Mouse (Mus musculus) intestine, postnatal 0 days (tissue): ENCODE data around the gene Lgr6. TPM values are rescaled to one million over a fixed set of nuclear protein-coding genes. Genes with fewer than 3 reads are reported as not detected.

Experiments used
- ATAC-seq: fragments of 200-750 bp; cut with Nextera tagmentation; 2 replicates; pipeline ENCODE4 v1.8.0; 2017; ENCODE audit warnings: mild to moderate bottlenecking, moderate TSS enrichment, moderate library complexity
- H3K27ac ChIP-seq: fragments of 300-500 bp; sonication (generic); 2 replicates; pipeline ENCODE4 v1.5.1; 2014; ENCODE audit warnings: mild to moderate bottlenecking, low read depth, low read length, moderate library complexity
- H3K27me3 ChIP-seq: fragments of 300-500 bp; sonication (generic); replicated peaks from 2 replicates; pipeline ENCODE4 v1.6.1; 2014; ENCODE audit warnings: low read length, mixed read lengths; ENCODE audit not compliant: control insufficient read depth, insufficient read depth
- H3K36me3 ChIP-seq: fragments of 300-500 bp; sonication (generic); 2 replicates; pipeline ENCODE4 v1.6.1; 2014; ENCODE audit warnings: mild to moderate bottlenecking, moderate library complexity; ENCODE audit not compliant: control insufficient read depth, insufficient read depth
- H3K4me1 ChIP-seq: fragments of 300-500 bp; sonication (generic); replicated peaks from 2 replicates; pipeline ENCODE4 v1.6.1; 2014; ENCODE audit warnings: antibody characterized with exemption, low read length, mixed read lengths; ENCODE audit not compliant: control insufficient read depth, insufficient read depth
- H3K4me2 ChIP-seq: fragments of 300-500 bp; sonication (generic); replicated peaks from 2 replicates; pipeline ENCODE4 v1.6.1; 2014; ENCODE audit warnings: low read depth, mild to moderate bottlenecking, moderate library complexity
- H3K4me3 ChIP-seq: fragments of 300-500 bp; sonication (generic); 2 replicates; pipeline ENCODE4 v1.5.1; 2014; ENCODE audit warnings: low read depth, low read length
- H3K9ac ChIP-seq: fragments of 300-500 bp; sonication (generic); 2 replicates; pipeline ENCODE4 v1.6.1; 2014; ENCODE audit warnings: mild to moderate bottlenecking, low read depth, low read length
- H3K9me3 ChIP-seq: fragments of 300-500 bp; sonication (generic); 2 replicates; pipeline ENCODE4 v1.6.1; 2016; ENCODE audit warnings: mixed run types; ENCODE audit not compliant: control insufficient read depth
- CTCF ChIP-seq: sonication (generic); IDR thresholded peaks from 2 replicates; pipeline ENCODE4 v1.5.1; 2016; ENCODE audit warnings: low read depth, mild to moderate bottlenecking, control low read depth, antibody characterized with exemption, moderate library complexity
- WGBS: fragments of 180-500 bp; shearing (Covaris S2); extraction: QIAGEN DNeasy Blood & Tissue Kit; methylation state at CpG from one replicate; pipeline ENCODE4 v1.1.7; 2014; 5-methylcytosine and 5-hydroxymethylcytosine counted together
- polyA plus RNA-seq: library from polyadenylated mRNA; unstranded; fragments of >200 nt; fragmentation: Nextera tagmentation; extraction: Ambion mirVana; gene quantifications from 2 replicates; pipeline ENCODE4 v1.2.1, GENCODE M21; 2015

Lgr6 gene
- polyA plus RNA-seq, 1 experiment from 2014 or later: 0.44 TPM

DNA sequence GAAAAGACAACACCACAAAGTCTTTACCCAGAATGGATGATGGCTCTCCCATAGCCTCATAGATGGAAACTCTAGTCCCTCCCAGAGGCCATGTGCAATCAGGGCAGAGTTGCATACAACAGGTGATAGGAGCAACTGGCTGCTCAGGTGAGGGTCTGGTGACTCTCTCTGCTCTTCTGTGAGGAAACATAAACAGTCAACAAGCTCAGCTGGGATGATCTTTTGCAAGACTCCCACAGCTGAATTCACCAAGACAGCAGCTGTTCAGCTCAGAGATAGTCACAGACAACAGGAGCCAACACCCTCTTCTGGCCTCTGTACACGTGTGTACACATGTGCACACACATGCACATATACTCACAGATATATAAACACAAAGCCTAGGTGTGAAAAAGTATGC is 166.8 kb downstream of the Lgr6 start:
- no peak overlapping the region for H3K9ac ChIP-seq
- H3K4me3 ChIP-seq: no peak overlapping the region
- 81% methylated on average over 1 of the region's 1 CpGs for WGBS
- TF ChIP-seq CTCF: no peak
- H3K27ac ChIP-seq: no peak overlapping the region
- no peak overlapping the region for H3K4me2 ChIP-seq
- no peaks in the 10 kb centered on the region for H3K27me3 ChIP-seq
- ATAC-seq: no peak
- H3K9me3 ChIP-seq: no peaks in the 10 kb centered on the region
- no peaks in the 10 kb centered on the region for H3K36me3 ChIP-seq
- H3K4me1 ChIP-seq: no peaks in the 10 kb centered on the region; the same call in 1 of the 2 replicates

DNA sequence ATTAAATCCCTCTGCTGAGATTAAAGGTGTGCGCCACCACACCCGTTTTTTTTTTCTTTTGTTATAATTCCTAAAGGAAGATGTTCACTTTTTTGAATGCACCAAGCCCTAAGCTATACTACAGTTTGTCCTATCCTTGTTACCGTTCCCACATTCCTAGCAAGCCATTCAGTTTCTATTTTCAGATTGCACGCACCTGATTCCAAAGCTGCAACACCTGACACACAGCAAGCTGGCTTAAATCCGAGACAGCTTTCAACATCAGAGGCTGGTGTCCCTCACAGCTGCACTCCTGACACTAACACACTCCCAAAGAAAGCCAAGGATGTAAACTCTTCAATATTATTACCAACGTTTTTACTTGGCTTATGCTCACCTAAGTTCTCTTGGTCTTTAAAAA is 168.7 kb downstream of the Lgr6 start:
- H3K27ac ChIP-seq: no peak overlapping the region
- H3K9ac ChIP-seq: no peak overlapping the region
- no peaks in the 10 kb centered on the region for H3K36me3 ChIP-seq
- no peak for ATAC-seq
- TF ChIP-seq CTCF: no peak
- H3K27me3 ChIP-seq: no peaks in the 10 kb centered on the region
- no peaks in the 10 kb centered on the region; the same call in 1 of the 2 replicates for H3K4me1 ChIP-seq
- no peaks in the 10 kb centered on the region for H3K9me3 ChIP-seq
- H3K4me3 ChIP-seq: no peak overlapping the region
- H3K4me2 ChIP-seq: no peak overlapping the region
- WGBS: 88% methylated on average over 6 of the region's 6 CpGs

Other genes with a start within 250 kb of the Lgr6 start
- 11.5 and 13.0 TPM in 2 replicates for gene Ppp1r12b, start 149.3 kb downstream of the Lgr6 start, polyA plus RNA-seq
- 9.4 and 12.3 TPM in 2 replicates for gene Ube2t, start 142.7 kb downstream of the Lgr6 start, polyA plus RNA-seq
- gene Ptpn7, start 27.4 kb upstream of the Lgr6 start, polyA plus RNA-seq: 0.73 and 0.76 TPM in 2 replicates
- 66.6 and 68.8 TPM in 2 replicates for gene Arl8a, start 41.5 kb upstream of the Lgr6 start, polyA plus RNA-seq
- gene Gpr37l1, start 62.4 kb upstream of the Lgr6 start, polyA plus RNA-seq: 1.7 and 2.0 TPM in 2 replicates
- gene Elf3, start 153.3 kb upstream of the Lgr6 start, polyA plus RNA-seq: 159 and 164 TPM in 2 replicates
- gene Rnpep, start 178.8 kb upstream of the Lgr6 start, polyA plus RNA-seq: 136 and 141 TPM in 2 replicates
- gene Timm17a, start 208.5 kb upstream of the Lgr6 start, polyA plus RNA-seq: 257 and 271 TPM in 2 replicates
- 11.8 and 13.5 TPM in 2 replicates for gene Lmod1, start 219.5 kb upstream of the Lgr6 start, polyA plus RNA-seq